Mouse (Mus musculus) CH12.LX (cell line): ENCODE measurements at regions not wholly inside any gene's neighbourhood (a gene's known extent, or its start where the extent isn't known, plus 50 kb on each side); places are given as distances from the start of the nearest gene placed in this dataset.

Source experiments
- DNase-seq: peaks from one replicate; pipeline ENCODE4 v3.0.0-alpha.2; 2013; ENCODE audit errors: extremely low read depth
- H3K27ac ChIP-seq: 2 replicates; pipeline ENCODE4 v1.5.1; 2012; ENCODE audit warnings: low read depth, mild to moderate bottlenecking, control low read depth, moderate library complexity; ENCODE audit not compliant: insufficient read depth
- H3K27me3 ChIP-seq: replicated peaks from 2 replicates; pipeline ENCODE3; 2012; ENCODE audit warnings: inconsistent platforms
- H3K36me3 ChIP-seq, 2 experiments: replicated peaks in 1 of 2; 2 replicates each; pipeline versions ENCODE3 to v1.6.1; 2012; ENCODE audit warnings: inconsistent platforms in 1 of 2, low read length in 1 of 2, mild to moderate bottlenecking in 1 of 2, mixed read lengths in 1 of 2, moderate library complexity in 1 of 2; ENCODE audit not compliant: control insufficient read depth in 1 of 2, insufficient read depth in 1 of 2
- H3K4me1 ChIP-seq, 2 experiments: 2 replicates each; pipeline ENCODE4 v1.6.1; 2012; ENCODE audit warnings: inconsistent platforms in 1 of 2, moderate library complexity in 1 of 2; ENCODE audit not compliant: insufficient read depth in 2 of 2, control insufficient read depth in 1 of 2
- H3K4me2 ChIP-seq: 2 replicates; pipeline ENCODE4 v1.6.1; 2012; ENCODE audit warnings: low read depth, mild to moderate bottlenecking, control low read depth; ENCODE audit not compliant: poor library complexity, insufficient read depth, severe bottlenecking
- H3K4me3 ChIP-seq, 3 experiments: fragments of 150-350 bp in 1 of 3; sonication (generic) in 1 of 3; replicated peaks in 1 of 3; 2 replicates each; pipeline versions ENCODE3 to v1.5.1; 2011 to 2012; ENCODE audit warnings: low read depth in 2 of 3, low read length in 2 of 3, mild to moderate bottlenecking in 2 of 3, moderate library complexity in 2 of 3, control low read depth in 1 of 3, improper control_type of control experiment in 1 of 3, inconsistent platforms in 1 of 3, mixed read lengths in 1 of 3; ENCODE audit not compliant: poor library complexity in 1 of 3
- H3K79me2 ChIP-seq: replicated peaks from 2 replicates; pipeline ENCODE4 v1.6.1; 2012; ENCODE audit warnings: mild to moderate bottlenecking, moderate library complexity; ENCODE audit not compliant: control insufficient read depth, poor library complexity, insufficient read depth, severe bottlenecking; ENCODE audit errors: extremely low read depth
- H3K9ac ChIP-seq: 2 replicates; pipeline ENCODE4 v1.6.1; 2012; ENCODE audit warnings: low read depth, mild to moderate bottlenecking, control low read depth, moderate library complexity; ENCODE audit not compliant: insufficient read depth
- H3K9me3 ChIP-seq: replicated peaks from 2 replicates; pipeline ENCODE3; 2012; ENCODE audit warnings: low read length, inconsistent platforms, mixed read lengths
- BHLHE40 ChIP-seq: IDR thresholded peaks from 2 replicates; pipeline ENCODE4 v1.6.1; 2011; ENCODE audit warnings: mild to moderate bottlenecking, low read depth, low read length, improper control_type of control experiment
- CHD2 ChIP-seq: IDR thresholded peaks from 2 replicates; pipeline ENCODE4 v1.6.1; 2011; ENCODE audit warnings: low read length, improper control_type of control experiment
- EP300 ChIP-seq: IDR thresholded peaks from 2 replicates; pipeline ENCODE4 v1.6.1; 2011; ENCODE audit warnings: low read length, improper control_type of control experiment
- ETS1 ChIP-seq: conservative IDR thresholded peaks from 2 replicates; pipeline ENCODE4 v1.6.1; 2012; ENCODE audit warnings: low read depth, mild to moderate bottlenecking, inconsistent platforms, low read length, improper control_type of control experiment, moderate library complexity
- GABPA ChIP-seq: IDR thresholded peaks from 2 replicates; pipeline ENCODE4 v1.6.1; 2012; ENCODE audit warnings: low read depth, low read length, improper control_type of control experiment, inconsistent platforms; ENCODE audit not compliant: insufficient replicate concordance
- IRF4 ChIP-seq: IDR thresholded peaks from 2 replicates; pipeline ENCODE4 v1.6.1; 2014; ENCODE audit warnings: low read depth, mild to moderate bottlenecking, inconsistent platforms, low read length, improper control_type of control experiment
- JUN ChIP-seq: IDR thresholded peaks from 2 replicates; pipeline ENCODE4 v1.6.1; 2011; ENCODE audit warnings: low read depth, mild to moderate bottlenecking, low read length, improper control_type of control experiment, moderate library complexity; ENCODE audit not compliant: insufficient read depth
- JUND ChIP-seq: conservative IDR thresholded peaks from 2 replicates; pipeline ENCODE4 v1.6.1; 2011; ENCODE audit warnings: low read depth, low read length, improper control_type of control experiment
- KAT2A ChIP-seq: IDR thresholded peaks from 2 replicates; pipeline ENCODE4 v1.6.1; 2012; ENCODE audit warnings: low read length, improper control_type of control experiment, inconsistent platforms; ENCODE audit not compliant: insufficient replicate concordance
- MAFK ChIP-seq: IDR thresholded peaks from 2 replicates; pipeline ENCODE4 v1.6.1; 2011; ENCODE audit warnings: low read length, improper control_type of control experiment; ENCODE audit not compliant: insufficient replicate concordance
- MAX ChIP-seq: IDR thresholded peaks from 2 replicates; pipeline ENCODE4 v1.6.1; 2011; ENCODE audit warnings: low read length, improper control_type of control experiment
- MEF2A ChIP-seq: IDR thresholded peaks from 2 replicates; pipeline ENCODE4 v1.6.1; 2014; ENCODE audit warnings: low read depth, mild to moderate bottlenecking, inconsistent platforms, low read length, improper control_type of control experiment, borderline replicate concordance
- MYC ChIP-seq: IDR thresholded peaks from 2 replicates; pipeline ENCODE4 v1.6.1; 2011; ENCODE audit warnings: low read depth, mild to moderate bottlenecking, improper control_type of control experiment, low read length
- NELFE ChIP-seq: IDR thresholded peaks from 2 replicates; pipeline ENCODE4 v1.6.1; 2011; ENCODE audit warnings: low read depth, low read length, improper control_type of control experiment
- NRF1 ChIP-seq: IDR thresholded peaks from 2 replicates; pipeline ENCODE4 v1.6.1; 2014; ENCODE audit warnings: low read depth, mild to moderate bottlenecking, inconsistent platforms, low read length, improper control_type of control experiment, moderate library complexity
- POLR2A ChIP-seq: IDR thresholded peaks from 2 replicates; pipeline ENCODE4 v1.6.1; 2011; ENCODE audit warnings: low read depth, mild to moderate bottlenecking, improper control_type of control experiment, low read length
- POLR2AphosphoS2 ChIP-seq: IDR thresholded peaks from 2 replicates; pipeline ENCODE4 v1.6.1; 2011; ENCODE audit warnings: low read depth, low read length, improper control_type of control experiment
- RAD21 ChIP-seq: IDR thresholded peaks from 2 replicates; pipeline ENCODE4 v1.6.1; 2011; ENCODE audit warnings: low read depth, mild to moderate bottlenecking, low read length, improper control_type of control experiment, moderate library complexity
- SMC3 ChIP-seq: IDR thresholded peaks from 2 replicates; pipeline ENCODE4 v1.6.1; 2011; ENCODE audit warnings: low read depth, low read length, improper control_type of control experiment
- TBP ChIP-seq: conservative IDR thresholded peaks from 2 replicates; pipeline ENCODE4 v1.6.1; 2011; ENCODE audit warnings: low read depth, low read length, improper control_type of control experiment
- TCF12 ChIP-seq: IDR thresholded peaks from 2 replicates; pipeline ENCODE4 v1.6.1; 2014; ENCODE audit warnings: low read depth, mild to moderate bottlenecking, inconsistent platforms, low read length, improper control_type of control experiment
- UBTF ChIP-seq: IDR thresholded peaks from 2 replicates; pipeline ENCODE4 v1.6.1; 2012; ENCODE audit warnings: low read depth, mild to moderate bottlenecking, inconsistent platforms, low read length, improper control_type of control experiment, moderate library complexity
- USF1 ChIP-seq: IDR thresholded peaks from 2 replicates; pipeline ENCODE4 v1.6.1; 2014; ENCODE audit warnings: low read depth, mild to moderate bottlenecking, inconsistent platforms, low read length, improper control_type of control experiment
- ZMIZ1 ChIP-seq: IDR thresholded peaks from 2 replicates; pipeline ENCODE4 v1.6.1; 2012; ENCODE audit warnings: low read depth, mild to moderate bottlenecking, inconsistent platforms, low read length, improper control_type of control experiment
- ZNF384 ChIP-seq: IDR thresholded peaks from 2 replicates; pipeline ENCODE4 v1.6.1; 2012; ENCODE audit warnings: low read depth, low read length, improper control_type of control experiment, inconsistent platforms
- dilution Hi-C: fragments of 300-500 bp; cut with MboI; formaldehyde crosslinking; loops from 2 replicates; pipeline ENCODE4 v1.14.3; 2020; ENCODE audit warnings: low sequenced_read_pairs; ENCODE audit not compliant: extremely low pct_unique_long_range_greater_than_20kb, extremely low pct_ligation_motif_present
- in situ Hi-C: fragments of 300-500 bp; cut with MboI; formaldehyde crosslinking; loops from 3 replicates; pipeline ENCODE4 v1.14.3; 2019; ENCODE audit warnings: low sequenced_read_pairs, low pct_ligation_motif_present, low pct_unique_long_range_greater_than_20kb, mixed read lengths

GRCm38 (mm10) chr2:106454310-106454974 lies 238.6 kb upstream of the Mpped2 start:
- no peaks in the 10 kb centered on the region for H3K27me3 ChIP-seq
- no peak overlapping the region for H3K9ac ChIP-seq
- TF ChIP-seq POLR2AphosphoS2 (no peak), NRF1 (no peak), TCF12 (no peak), MEF2A (no peak), EP300 (no peak), JUND (no peak), MAFK (no peak), UBTF (no peak)
- no peak overlapping the region for H3K4me3 ChIP-seq
- in situ Hi-C loops (no loop called here), dilution Hi-C loops (no loop called here)
- no peaks in the 10 kb centered on the region for H3K79me2 ChIP-seq
- DNase-seq = no peak
- peaks cover 47% of the 10 kb centered on the region for H3K9me3 ChIP-seq
- no peaks in the 10 kb centered on the region for H3K4me1 ChIP-seq
- no peak overlapping the region for H3K27ac ChIP-seq
- no peaks in the 10 kb centered on the region for H3K36me3 ChIP-seq
- no peak overlapping the region for H3K4me2 ChIP-seq

DNA sequence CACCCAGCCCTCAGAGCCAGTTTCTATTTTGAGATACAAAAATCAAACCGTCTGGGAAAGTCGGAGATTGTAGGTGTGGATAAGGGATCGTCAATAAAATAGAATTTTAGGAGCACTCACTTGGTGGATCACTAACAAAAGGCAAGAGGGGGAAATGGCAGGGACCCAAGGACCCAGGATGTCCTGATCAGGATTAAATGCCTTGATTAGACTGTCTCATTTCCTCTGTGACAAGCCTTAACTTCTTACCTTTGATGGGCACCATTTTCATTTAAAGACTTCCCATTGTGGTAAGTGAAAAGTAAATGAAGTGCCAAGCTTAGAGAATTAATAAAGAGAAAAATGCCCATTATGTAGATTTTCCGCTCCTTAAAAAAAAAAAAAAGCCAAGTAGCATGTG lies 238.0 kb upstream of the Mpped2 start:
- Histone ChIP-seq H3K4me3 (no peak overlapping the region), H3K79me2 (no peaks in the 10 kb centered on the region), H3K9ac (no peak overlapping the region), H3K27ac (no peak overlapping the region), H3K9me3 (peaks cover 51% of the 10 kb centered on the region), H3K4me2 (no peak overlapping the region), H3K27me3 (no peaks in the 10 kb centered on the region), H3K36me3 (no peaks in the 10 kb centered on the region), H3K4me1 (no peaks in the 10 kb centered on the region)
- no peak for TF ChIP-seq TBP
- TF ChIP-seq SMC3 = no peak
- no peak for TF ChIP-seq MYC
- TF ChIP-seq ZNF384 = no peak
- TF ChIP-seq CHD2 = no peak
- no peak for TF ChIP-seq BHLHE40
- DNase-seq = no peak
- in situ Hi-C loops (no loop called here), dilution Hi-C loops (no loop called here)

DNA sequence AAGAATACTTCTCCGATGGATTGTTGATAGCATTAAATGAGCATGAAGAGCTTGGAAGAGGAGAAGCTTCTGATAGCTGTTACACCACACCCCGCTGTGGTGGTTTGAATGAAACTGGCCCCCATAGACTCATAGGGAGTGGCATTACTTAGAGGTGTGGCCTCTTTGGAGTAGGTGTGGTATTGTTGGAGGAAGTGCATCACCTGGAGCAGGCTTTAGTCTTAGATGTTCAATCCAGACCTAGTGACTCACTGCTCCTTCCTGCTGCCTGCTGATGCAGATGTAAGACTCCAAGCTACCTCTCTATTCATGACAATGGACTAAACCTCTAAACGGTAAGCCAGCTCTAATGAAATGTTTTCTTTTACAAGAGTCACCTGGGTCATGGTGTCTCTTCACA lies 237.1 kb upstream of the Mpped2 start:
- H3K9me3 ChIP-seq = peaks cover 54% of the 10 kb centered on the region
- DNase-seq = no peak
- H3K4me2 ChIP-seq = no peak overlapping the region
- H3K79me2 ChIP-seq = no peaks in the 10 kb centered on the region
- in situ Hi-C loops (no loop called here), dilution Hi-C loops (no loop called here)
- H3K4me3 ChIP-seq = no peak overlapping the region
- no peaks in the 10 kb centered on the region for H3K36me3 ChIP-seq
- TF ChIP-seq GABPA (no peak), ZMIZ1 (no peak), ETS1 (no peak), RAD21 (no peak), CHD2 (no peak), MAX (no peak), BHLHE40 (no peak), NELFE (no peak), IRF4 (no peak), POLR2AphosphoS2 (no peak), POLR2A (no peak), JUN (no peak), TBP (no peak), MYC (no peak), UBTF (no peak), SMC3 (no peak), KAT2A (no peak), USF1 (no peak)
- H3K27ac ChIP-seq = no peak overlapping the region
- H3K4me1 ChIP-seq = no peaks in the 10 kb centered on the region
- H3K27me3 ChIP-seq = no peaks in the 10 kb centered on the region
- no peak overlapping the region for H3K9ac ChIP-seq
